Mouse (Mus musculus) embryonic stem cell, embryonic (primary cell): Measurements from ENCODE around the gene Nudt17.

ENCODE experiments used
- CTCF ChIA-PET, 4 experiments: fragments of 300-600 bp in 2 of 4; fragments of 350-600 bp in 2 of 4; sonication (Branson Sonifier 250); formaldehyde crosslinking; loops; one replicate each; lab custom pipeline; 2022; ENCODE audit warnings: inconsistent platforms in 2 of 4; lab: Charles Lee
- POLR2A ChIA-PET, 4 experiments: fragments of 300-600 bp in 2 of 4; fragments of 350-600 bp in 2 of 4; sonication (Branson Sonifier 250); formaldehyde crosslinking; loops; one replicate each; lab custom pipeline; 2022; ENCODE audit warnings: antibody characterized with exemption in 4 of 4, inconsistent platforms in 1 of 4; lab: Charles Lee

Nudt17 gene

DNA sequence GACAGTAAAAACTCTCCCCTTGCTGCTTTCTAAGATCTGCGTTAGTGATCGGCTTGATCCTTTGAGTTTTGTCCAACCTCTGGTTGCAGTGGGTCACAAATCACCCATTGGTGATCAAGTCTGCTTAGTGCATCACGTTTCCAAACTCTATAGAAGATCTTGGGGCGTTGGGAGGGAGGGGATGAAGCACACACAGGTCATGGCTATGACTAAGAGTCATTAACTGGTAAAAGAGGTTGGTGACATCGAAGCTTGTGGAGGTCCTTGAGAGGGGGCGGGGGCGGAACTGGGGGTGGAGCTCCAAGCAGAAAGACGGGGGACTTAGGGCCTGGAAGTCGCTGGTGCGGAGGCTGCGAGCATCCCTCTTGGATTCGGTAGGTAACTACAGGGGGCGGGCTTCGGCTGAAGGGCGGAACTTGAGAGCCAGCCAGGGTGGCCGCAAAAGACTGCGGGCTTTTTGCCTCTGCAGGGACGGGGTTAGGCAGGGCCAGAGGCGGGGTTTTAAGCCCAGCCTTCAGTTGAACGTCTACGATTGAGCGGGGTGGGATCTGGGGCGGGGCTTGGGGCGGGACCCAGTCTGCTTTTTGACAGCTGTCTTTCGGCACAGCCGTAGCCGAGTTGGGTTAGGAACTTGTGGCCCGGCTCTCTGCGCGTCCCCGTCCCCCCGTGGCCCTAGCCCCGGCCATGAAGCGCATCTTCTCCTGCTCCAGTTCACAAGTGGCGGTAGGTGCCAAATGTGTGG lies 38.5 kb downstream of the Nudt17 start, which contains the start of gene Ankrd35:
Ankrd35 (plus strand) TSS at position 405 of the 742 bp plus-strand sequence.
- CTCF ChIA-PET = interaction anchor here in 3 of 4 experiments (0.5 to 2.1 kb wide), 23 partner anchors 10 to 38 kb away, joined by 3 to 17 read pairs (median 5); partner anchors contain the start of genes Nudt17 (in 2 of the 3), Itga10 (in 1 of the 3) and Pias3 (in 1 of the 3)
- POLR2A ChIA-PET = interaction anchor here (0.6 to 18.1 kb wide), 33 partner anchors 8 to 392 kb away, joined by 3 to 317 read pairs (median 5); partner anchors contain the start of genes Pias3 (in 4 of the 4), Gm16253 (in 2 of the 4), Nudt17 (in 2 of the 4) and Gm42957 (in 1 of the 4)

DNA sequence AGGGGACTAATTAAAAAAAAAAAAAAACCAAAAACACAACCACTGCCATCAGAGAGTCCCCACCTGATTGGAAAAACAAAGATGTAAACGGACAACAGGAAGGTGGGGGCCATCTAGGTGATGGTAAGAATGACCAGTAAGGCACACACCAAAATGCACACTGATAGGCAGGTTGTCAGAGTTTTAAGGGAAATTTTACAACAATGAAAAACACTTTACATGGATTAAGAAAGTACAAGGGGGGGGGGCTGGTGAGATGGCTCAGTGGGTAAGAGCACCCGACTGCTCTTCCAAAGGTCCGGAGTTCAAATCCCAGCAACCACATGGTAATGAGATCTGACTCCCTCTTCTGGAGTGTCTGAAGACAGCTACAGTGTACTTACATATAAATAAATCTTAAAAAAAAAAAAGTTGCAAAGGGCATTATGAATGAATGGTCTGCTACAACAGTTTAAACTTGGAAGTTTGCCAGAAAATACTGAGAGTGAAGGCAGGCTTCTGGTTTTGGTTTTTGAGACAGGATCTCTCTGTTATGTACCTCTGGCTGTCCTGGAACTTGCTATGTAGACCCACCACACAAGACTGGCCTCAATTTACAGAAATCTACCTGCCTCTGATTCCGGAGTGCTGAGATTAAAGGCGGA lies 39.8 kb downstream of the Nudt17 start:
- ChIA-PET CTCF (interaction anchor here (0.6 to 2.6 kb wide), 9 partner anchors 16 to 40 kb away, joined by 4 to 19 read pairs (median 6); partner anchors contain the start of gene Nudt17 (in 2 of the 4)), POLR2A (interaction anchor here in 3 of 4 experiments (0.7 to 2.5 kb wide), 9 partner anchors 12 to 92 kb away, joined by 3 to 15 read pairs (median 5); partner anchors contain the start of genes Nudt17 (in 3 of the 3), Pias3 (in 2 of the 3) and Gm16253 (in 1 of the 3))

- POLR2A ChIA-PET = interaction anchor here (0.6 to 2.5 kb wide), 15 partner anchors 9 to 41 kb away, joined by 3 to 15 read pairs (median 3); partner anchors contain the start of genes Nudt17 (in 3 of the 4), Pias3 (in 2 of the 4) and Rbm8a (in 1 of the 4)
- CTCF ChIA-PET = interaction anchor here (0.5 to 2.6 kb wide), 30 partner anchors 8 to 165 kb away, joined by 3 to 19 read pairs (median 4); partner anchors contain the start of genes Nudt17 (in 3 of the 4), Itga10 (in 2 of the 4), Pias3 (in 1 of the 4) and Polr3gl (in 1 of the 4)
These were observed 41.0 kb downstream of the Nudt17 start for GRCm38 (mm10) chr3:96667316-96667715.

GRCm38 (mm10) chr3:96666916-96667315 lies 41.4 kb downstream of the Nudt17 start:
- ChIA-PET POLR2A (interaction anchor here in 2 of 4 experiments (0.7 to 2.5 kb wide), 12 partner anchors 9 to 41 kb away, joined by 3 to 15 read pairs (median 4); partner anchors contain the start of genes Pias3 (in 2 of the 2), Nudt17 (in 1 of the 2) and Rbm8a (in 1 of the 2)), CTCF (interaction anchor here (0.6 to 2.6 kb wide), 23 partner anchors 9 to 110 kb away, joined by 3 to 19 read pairs (median 4); partner anchors contain the start of genes Nudt17 (in 3 of the 4), Itga10 (in 1 of the 4), Pias3 (in 1 of the 4) and Polr3gl (in 1 of the 4))

- CTCF ChIA-PET = interaction anchor here in 3 of 4 experiments (0.8 to 2.0 kb wide), 6 partner anchors 15 to 405 kb away, joined by 3 to 15 read pairs (median 4); no protein-coding TSS in a partner anchor
These were observed 42.5 kb downstream of the Nudt17 start for GRCm38 (mm10) chr3:96665732-96666363.

DNA sequence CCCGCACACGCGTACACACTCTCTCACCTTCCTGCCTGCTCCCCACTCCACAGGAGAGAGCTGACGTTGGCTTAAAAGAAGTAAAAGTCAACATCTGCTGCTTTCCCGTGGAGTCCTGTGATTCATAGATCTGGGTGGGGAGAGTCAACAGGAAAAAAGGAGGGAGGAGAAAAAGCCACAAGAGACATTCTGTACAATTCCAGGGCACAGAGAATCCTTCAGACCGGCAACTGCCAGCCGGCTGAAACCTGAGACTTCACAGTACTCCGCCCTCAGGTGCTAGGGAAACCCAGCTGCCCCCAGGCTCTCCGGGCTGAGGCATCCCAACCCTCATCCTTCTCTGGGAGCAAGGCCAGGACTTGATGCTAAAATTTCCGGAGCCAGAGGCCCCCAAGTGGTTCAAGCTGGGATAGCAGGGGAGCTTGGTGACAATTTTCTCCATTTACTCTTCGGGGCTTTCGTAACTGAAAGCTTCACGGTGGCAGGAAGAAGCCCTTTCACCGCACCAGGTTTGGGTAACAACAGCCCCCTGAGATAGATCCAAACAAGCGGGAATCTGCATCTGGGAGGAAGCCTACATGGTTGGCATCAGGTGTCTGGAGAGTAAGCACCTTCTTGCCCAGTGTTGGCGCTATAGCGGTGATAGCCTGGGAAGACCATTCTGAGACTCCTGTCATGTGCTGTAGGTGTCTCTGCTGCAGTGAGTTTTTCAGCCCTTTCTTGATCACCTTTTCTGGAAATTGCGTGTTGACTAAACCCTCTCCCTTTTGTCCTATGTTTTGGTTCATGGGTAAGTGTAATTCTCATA lies 44.7 kb downstream of the Nudt17 start:
- CTCF ChIA-PET = interaction anchor here (0.5 to 2.1 kb wide), 81 partner anchors 9 to 337 kb away, joined by 3 to 29 read pairs (median 5); partner anchors contain the start of genes Nudt17 (in 4 of the 4), Itga10 (in 3 of the 4), Polr3gl (in 3 of the 4) and Ankrd34a (in 2 of the 4)
- POLR2A ChIA-PET = interaction anchor here (0.5 to 3.4 kb wide), 69 partner anchors 8 to 675 kb away, joined by 3 to 28 read pairs (median 4); partner anchors contain the start of genes Nudt17 (in 4 of the 4), Pias3 (in 3 of the 4), Rbm8a (in 3 of the 4) and Gm16253 (in 2 of the 4)

More at GRCm38 (mm10) chr3:96665732-96666363, 42.5 kb downstream of the Nudt17 start:
- POLR2A ChIA-PET = interaction anchor here in 2 of 4 experiments (0.7 to 1.3 kb wide), 4 partner anchors 26 to 196 kb away, joined by 3 to 5 read pairs (median 4); partner anchors contain the start of gene Nudt17 (in 1 of the 2)

GRCm38 (mm10) chr3:96662731-96663316 lies 45.5 kb downstream of the Nudt17 start:
- ChIA-PET POLR2A (interaction anchor here (0.6 to 3.4 kb wide), 41 partner anchors 7 to 674 kb away, joined by 3 to 28 read pairs (median 4); partner anchors contain the start of genes Nudt17 (in 3 of the 4), Itga10 (in 2 of the 4), Pias3 (in 2 of the 4) and Gm42957 (in 1 of the 4)), CTCF (interaction anchor here (0.6 to 2.1 kb wide), 47 partner anchors 10 to 160 kb away, joined by 3 to 29 read pairs (median 5); partner anchors contain the start of genes Itga10 (in 3 of the 4), Nudt17 (in 3 of the 4), Pias3 (in 2 of the 4) and Polr3gl (in 2 of the 4))

- ChIA-PET POLR2A (interaction anchor here in 3 of 4 experiments (0.7 to 2.5 kb wide), 12 partner anchors 9 to 83 kb away, joined by 3 to 10 read pairs (median 4); partner anchors contain the start of genes Ankrd35 (in 1 of the 3), Polr3c (in 1 of the 3) and Rnf115 (in 1 of the 3)), CTCF (interaction anchor here in 2 of 4 experiments (0.6 to 1.0 kb wide), 3 partner anchors 15 to 69 kb away, joined by 3 to 13 read pairs (median 3); no protein-coding TSS in a partner anchor)
These were observed 47.5 kb downstream of the Nudt17 start for GRCm38 (mm10) chr3:96660901-96661300.
